Mouse (Mus musculus) heart, postnatal 25 days (tissue): ENCODE measurements around the gene Casz1. TPM values are rescaled to one million over a fixed set of nuclear protein-coding genes. Genes with fewer than 3 reads are reported as not detected.

Experiments
- DNase-seq: peaks from one replicate; pipeline ENCODE4 v3.0.0; 2022; ENCODE audit warnings: low spot score
- intact Hi-C: fragments of 180-260 bp; cut with DNase I; formaldehyde crosslinking; loops from one replicate; pipeline ENCODE4 v1.15.1; 2025
- total RNA-seq, 2 experiments: library from RNA; stranded (reverse); gene quantifications; 2 replicates each; pipeline ENCODE4 v1.2.3; 2021

Gene Casz1
- total RNA-seq, 2 experiments from 2014 or later = 42.1 to 44.7 TPM

DNA sequence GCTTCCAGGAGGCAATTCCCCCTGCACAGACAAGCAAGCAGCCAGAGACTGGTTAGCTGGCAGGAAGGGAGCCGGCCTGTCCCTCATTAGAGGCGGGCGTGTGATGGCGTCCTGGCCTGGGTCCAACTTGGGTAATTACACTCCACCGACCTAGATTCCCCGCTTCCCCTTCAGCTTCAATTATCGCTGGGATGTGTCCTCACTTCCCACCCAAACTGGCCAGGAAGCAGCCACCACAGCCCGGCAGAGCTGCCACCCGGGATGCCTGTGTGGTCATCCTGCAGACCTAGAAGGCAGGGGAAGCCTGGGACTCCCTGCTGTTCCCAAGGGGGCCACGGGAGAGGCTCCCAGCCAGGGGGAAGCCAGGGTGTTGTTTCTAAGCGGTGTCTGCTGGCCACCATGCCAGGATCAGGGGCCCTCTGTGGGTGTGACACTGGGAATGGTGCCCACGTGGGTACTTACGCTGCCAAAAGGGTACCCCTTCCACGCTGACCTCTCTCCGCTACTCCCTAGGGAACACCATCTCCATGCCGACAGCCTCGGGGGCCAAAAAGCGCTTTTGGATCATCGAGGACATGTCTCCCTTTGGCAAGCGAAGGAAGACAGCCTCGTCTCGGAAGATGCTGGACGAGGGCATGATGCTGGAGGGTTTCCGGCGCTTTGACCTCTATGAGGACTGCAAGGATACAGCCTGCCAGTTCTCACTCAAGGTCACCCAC is 146.9 kb downstream of the Casz1 start:
- intact Hi-C loops = loop anchor here (5.0 kb wide), 1 partner anchor 49 kb away; no protein-coding TSS in a partner anchor

DNA sequence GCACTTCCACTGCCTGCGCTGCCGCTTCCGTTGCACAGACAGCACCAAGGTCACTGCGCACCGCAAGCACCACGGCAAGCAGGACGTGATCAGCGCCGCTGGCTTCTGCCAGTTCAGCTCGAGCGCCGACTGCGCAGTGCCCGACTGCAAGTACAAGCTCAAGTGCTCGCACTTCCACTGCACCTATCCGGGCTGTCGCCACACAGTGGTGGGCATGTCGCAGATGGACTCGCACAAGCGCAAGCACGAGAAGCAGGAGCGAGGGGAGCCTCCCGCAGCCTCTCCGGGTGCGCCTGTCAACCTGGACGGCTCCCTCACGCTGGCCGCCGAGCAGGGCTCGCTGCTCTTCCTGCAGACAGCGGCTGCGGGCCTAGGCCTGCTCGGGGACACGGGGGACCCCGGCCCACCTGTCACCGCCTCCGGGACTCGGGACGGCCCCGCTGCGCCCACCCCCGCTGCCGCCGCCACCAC is 147.6 kb downstream of the Casz1 start:
- DNase-seq = no peak
- intact Hi-C loops = loop anchor here (5.0 kb wide), 1 partner anchor 50 kb away; no protein-coding TSS in a partner anchor

More for the DNA sequence above, 146.9 kb downstream of the Casz1 start:
- DNase-seq = peak; percentile 45

DNA sequence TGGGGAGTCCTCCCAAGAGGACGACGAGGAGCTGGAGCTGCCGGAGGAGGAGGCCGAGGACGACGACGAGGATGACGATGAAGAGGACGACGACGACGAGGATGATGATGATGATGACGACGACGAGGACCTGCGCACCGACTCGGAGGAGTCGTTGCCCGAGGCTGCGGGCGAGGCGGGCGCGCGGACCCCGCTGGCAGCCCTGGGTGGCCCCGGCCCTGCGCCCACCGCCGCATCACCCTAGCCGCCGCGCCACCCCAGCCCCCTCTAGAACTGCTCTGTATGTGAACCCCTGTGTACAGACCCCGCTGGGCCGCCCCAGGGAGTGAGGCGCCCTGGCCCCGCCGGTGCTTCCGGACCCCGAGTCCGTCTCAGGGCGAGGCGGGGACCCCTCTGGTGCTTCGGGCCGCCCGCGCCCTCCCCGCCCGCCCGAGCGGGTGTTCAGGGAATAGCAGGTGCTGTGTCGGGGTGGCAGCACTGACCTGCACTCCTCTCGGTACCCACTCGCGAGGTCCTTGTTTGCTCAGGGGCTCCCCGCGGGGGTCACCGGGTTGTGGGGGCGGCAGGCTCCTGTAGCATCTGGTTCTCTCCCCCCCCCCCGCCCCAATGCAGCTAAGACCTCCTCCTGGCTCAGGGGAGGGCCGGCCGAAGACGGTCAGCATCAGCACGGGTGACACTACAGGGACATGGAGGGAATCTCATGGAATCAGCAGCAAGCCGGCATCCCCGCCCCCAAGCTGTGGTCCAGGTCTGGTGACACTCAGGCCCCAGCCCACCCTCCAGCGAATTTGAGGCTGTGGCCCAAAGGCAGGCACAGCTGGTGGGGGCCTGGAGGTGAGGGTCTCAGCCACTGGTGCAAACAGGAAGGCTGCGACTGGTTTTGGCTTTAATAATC is 148.3 kb downstream of the Casz1 start:
- no peak for DNase-seq
- intact Hi-C loops = loop anchor here (5.0 kb wide), 1 partner anchor 50 kb away; no protein-coding TSS in a partner anchor

DNA sequence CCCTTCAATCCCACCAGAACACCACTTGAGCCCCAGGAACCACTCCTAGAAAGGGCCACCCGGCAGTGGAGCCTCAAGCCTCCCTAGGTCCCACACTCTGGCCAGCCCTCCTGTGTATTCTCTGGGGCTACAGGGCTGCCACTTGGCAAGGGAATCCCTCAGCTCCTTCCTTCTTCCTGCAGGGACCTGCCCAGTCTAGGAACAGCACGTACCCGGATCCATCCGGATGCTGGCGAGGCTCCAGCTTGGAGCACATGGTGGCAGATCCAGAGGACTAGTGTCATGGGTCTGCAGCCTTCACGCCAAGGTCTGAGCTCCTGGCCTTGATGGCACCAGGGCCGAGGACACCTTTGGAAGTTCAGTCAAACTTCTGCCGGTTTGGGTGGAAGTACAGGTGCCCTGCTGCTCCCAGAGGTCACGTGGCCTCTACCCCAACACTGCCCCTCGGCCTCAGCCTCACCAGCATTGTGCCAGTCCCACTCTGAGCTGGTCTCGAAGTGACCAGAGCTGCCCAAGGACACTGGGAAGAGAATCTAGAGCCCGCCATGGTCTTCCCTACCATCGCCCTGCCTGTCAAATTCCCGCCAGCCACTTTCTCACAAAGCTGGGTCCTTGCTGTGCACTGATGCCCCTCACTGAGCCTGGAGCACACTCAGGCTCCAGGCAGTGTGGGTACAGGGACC is 151.0 kb downstream of the Casz1 start:
- intact Hi-C loops = loop anchor here (5.0 kb wide), 1 partner anchor 92 kb away; no protein-coding TSS in a partner anchor
- peak; percentile 72 for DNase-seq

DNA sequence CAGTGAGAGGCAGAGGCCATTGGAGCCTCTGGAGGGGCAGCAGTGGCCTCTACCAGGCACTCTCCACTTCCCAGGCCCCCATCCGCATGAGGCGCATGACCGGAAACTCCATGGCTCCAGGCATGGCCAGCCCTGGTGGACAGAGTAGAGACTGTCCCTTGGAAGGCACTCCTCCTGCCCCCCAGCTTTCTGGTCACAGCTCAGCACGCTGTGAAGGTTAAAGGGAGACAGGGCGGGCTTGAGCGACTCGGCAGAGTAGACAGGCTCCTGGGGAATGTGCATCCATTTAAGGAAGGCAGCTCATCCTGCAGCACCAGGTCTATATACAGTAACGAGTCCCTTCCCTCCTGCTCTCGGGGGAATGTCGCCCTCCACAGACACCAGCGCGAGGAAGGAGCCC is 155.8 kb downstream of the Casz1 start:
- DNase-seq = no peak
- intact Hi-C loops = loop anchor here (5.0 kb wide), 2 partner anchors 148 to 218 kb away; no protein-coding TSS in a partner anchor

DNA sequence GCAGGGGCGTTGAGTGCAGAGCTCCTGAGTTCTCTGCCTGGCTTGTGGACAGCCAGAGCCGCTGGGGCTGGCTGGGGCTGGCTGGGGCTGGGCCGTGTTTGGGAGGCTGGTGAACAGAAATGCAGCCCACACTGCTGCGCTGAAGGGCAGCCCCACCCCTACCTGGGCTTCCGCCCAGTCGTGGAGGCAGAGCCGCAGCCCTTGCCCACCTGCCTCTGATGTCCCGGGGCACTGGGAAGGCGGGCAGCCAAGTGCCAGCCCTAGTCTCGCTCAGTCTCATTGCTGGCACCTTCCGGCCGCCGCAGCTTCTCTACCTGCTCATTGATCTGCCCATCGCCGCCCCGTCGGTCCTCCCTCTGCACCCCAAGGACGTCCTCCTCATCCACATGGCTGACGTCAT is 156.9 kb downstream of the Casz1 start:
- no peak for DNase-seq
- intact Hi-C loops = loop anchor here (5.0 kb wide), 2 partner anchors 149 to 219 kb away; no protein-coding TSS in a partner anchor

DNA sequence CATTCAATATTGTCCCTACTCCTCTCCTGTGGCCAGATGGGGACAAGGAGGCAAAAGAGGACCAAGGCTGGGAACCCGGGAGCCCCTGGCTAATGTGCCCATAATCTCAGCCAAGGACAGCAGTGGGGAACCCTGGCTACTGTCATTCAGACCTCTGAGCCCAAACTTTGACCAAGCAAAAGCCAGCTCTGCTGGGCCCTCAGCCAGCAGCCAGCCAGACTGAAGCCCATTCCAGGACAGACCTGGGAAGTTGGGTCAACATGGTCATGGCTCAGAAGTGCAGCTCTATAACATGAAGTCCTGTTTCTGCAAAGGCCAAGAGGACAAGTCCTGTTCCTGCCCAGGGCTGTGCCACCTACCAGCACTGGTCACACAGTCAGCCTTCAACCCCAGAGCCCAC is 157.9 kb downstream of the Casz1 start:
- intact Hi-C loops = loop anchor here (5.0 kb wide), 2 partner anchors 150 to 220 kb away; no protein-coding TSS in a partner anchor
- DNase-seq = no peak

DNA sequence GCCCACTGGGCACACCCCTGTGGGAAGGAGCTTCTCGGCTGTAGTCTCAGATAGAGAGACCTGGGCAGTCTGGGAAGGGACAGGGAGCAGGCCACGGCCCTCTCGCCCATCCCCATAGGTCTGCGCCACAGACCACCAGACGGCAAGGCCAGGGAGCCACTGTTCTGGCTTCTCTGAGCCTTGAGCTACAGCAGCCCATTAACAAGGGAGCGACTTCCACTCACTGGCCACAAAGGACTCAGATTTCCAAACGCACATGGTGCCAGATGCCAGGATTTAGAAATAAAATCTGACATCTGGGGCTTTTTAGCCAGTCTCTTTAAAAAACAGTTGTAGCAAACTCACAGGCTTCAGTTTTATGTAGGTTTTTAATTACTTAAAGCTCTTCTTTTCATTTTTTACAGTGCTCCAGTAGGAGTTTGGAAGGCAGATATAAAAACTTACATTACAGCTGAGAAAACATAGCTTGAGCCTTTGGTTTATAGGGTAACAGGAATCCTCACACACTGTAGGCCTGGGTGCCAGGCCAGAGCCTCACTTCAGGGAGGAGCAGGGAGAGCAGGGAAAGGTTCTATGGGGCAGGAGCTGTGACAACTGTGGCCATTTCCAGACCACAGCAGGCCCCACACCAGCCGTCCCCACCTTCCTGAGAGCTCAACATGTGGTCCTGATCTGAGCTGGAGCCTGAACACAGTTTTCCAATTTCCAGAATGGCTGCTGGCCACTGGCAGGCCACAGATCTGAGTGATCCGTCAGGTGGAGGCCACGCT is 160.5 kb downstream of the Casz1 start:
- intact Hi-C loops = loop anchor here (5.0 kb wide), 2 partner anchors 152 to 222 kb away; no protein-coding TSS in a partner anchor

DNA sequence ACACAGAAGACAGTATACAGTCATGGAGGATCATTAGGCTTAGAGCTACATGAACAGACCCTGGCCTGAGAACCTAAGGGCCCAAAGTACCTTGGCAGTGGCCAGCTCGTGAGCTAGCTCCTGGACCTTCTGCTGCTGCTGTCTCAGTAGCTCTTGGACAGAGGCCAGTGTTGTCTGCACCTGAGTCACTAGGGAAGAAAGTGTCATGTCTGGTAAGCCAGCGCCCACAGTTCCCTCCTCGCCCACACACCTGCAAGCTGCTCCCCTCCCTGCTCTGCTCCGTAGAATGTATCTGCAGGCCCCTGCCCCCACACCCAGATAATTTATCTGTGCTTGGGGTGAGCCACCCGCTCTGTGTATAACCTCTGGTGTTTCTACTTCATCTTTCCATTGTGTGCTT is 161.9 kb downstream of the Casz1 start:
- intact Hi-C loops = no loop called here
- no peak for DNase-seq

More for the DNA sequence above, 160.5 kb downstream of the Casz1 start:
- DNase-seq = no peak

DNA sequence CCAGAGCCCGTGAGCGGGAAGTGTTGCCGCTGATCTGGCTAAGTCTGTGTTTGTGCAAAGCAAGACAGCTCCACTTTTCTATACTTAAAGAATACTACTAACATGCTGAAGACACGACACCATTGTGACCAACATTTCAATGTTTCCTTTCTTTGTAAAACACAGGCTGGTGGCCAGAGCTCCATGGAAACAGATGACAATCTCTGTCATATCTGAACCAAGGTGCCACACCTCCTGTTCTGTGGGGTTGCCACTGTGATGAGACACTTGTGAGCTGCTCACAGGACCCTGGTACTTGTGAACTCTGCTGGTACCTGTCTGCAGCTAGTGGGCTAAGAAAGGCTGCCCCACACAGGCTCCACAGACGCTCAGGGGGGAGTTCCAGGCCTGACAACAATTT is 164.6 kb downstream of the Casz1 start:
- no peak for DNase-seq
- intact Hi-C loops = no loop called here

DNA sequence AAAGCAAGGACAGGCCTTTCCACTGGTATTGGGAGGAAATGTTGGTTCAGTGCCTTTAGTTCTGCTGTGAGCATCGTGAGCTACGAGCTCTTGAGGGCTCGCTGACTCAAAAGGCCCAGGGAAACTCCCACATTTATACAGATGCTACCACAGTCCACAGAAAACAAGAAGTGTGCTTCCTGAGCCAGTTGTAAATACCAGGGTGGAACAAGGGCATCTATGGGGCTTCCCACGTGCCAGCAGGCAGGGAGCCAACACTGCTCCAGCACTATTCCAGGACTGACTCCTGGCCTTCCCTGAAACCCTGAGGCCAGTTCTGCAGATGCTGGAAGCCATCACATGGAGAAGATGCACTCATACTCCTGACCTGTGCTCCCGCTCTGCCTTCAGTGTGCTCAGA is 165.4 kb downstream of the Casz1 start:
- DNase-seq = no peak

DNA sequence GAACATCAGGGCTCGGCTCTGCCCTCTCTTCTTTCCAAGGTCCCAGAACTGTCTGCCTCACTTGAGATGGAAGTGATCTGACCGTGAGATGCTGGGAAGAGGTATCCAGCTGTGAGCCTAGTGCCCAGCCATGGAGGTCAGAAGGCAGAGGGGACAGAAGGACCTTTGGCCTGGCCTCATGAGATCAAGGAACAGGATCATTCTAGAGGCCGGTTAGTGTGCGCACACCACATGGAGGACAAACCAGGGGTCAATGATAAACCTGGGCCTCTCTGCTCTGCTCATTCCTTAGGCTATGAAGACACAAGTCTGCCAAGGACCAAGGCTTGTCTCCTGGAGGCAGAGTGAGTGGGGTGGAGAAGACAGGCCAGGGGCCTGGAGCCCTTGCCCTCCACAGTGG is 166.5 kb downstream of the Casz1 start:
- intact Hi-C loops = no loop called here
- DNase-seq = no peak

More for the DNA sequence above, 165.4 kb downstream of the Casz1 start:
- intact Hi-C loops = no loop called here

DNA sequence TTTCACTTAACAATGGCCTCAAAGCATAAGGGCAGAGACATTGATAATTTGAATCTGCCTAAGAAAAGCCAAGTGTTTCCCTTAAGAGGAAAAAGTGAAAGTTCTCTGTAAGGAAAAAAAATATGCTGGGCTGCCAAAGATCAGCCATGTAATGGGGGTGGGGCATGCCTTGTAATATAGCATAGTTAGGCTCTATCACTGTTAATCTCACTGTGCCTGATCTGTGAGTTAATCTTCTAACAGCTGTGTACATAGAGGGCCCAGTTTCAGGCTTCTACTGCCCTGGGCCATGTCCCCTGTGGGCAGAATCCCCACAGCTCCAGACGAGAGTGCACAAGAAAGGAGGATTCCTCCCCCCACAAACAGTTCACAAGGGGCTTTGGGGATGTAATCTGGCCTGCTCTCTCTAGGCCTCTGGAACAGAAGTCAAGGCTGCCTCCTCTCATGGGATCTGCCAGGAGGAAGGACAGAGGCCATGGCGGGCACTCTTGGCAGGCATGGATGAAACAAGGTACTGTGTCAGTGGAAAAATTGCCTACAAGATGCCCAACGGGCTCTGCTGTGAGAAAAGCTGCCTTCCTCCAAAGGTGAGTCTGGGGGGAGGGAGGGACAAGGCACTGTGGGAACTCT is 167.5 kb downstream of the Casz1 start:
- DNase-seq = no peak

DNA sequence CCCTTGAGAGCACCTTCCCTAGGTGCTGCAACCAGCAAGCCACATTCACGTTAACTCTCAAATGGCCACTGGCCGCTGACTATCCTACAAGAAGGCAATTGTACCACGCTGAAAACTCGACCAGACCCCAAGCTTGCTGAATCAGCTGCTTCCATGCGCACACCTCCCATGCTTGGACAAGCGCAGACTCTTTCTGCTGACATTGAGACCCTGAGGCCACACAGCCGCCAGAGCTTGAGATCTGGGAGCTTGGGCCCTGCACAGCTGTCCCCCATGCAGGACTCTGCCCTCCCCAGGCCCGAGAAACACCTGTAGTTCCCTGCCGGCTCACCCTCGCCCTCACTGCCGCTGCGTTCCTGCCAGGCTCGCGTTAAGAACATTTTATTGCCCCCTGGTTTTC is 168.5 kb downstream of the Casz1 start:
- intact Hi-C loops = no loop called here
- no peak for DNase-seq

More for the DNA sequence above, 167.5 kb downstream of the Casz1 start:
- intact Hi-C loops = no loop called here

DNA sequence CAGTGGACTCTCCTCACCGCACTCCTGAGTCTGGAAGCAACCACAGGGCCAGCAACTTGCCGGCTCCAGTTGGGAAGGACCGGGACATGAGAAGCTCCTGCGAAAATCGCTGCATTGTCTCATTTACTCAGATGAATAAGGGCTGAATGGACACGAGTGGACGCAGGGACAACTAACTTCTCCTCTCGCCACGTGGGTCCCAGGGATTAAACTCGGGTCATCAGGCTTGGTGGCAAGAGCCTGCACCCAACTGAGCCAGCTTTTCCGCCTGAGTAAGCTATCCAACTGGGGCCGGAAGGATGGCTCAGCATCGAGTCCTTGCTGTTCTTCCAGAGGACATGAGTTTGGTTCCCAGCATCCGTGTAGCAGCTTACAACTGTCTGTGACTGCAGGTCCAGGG is 169.2 kb downstream of the Casz1 start:
- no peak for DNase-seq
- intact Hi-C loops = no loop called here

DNA sequence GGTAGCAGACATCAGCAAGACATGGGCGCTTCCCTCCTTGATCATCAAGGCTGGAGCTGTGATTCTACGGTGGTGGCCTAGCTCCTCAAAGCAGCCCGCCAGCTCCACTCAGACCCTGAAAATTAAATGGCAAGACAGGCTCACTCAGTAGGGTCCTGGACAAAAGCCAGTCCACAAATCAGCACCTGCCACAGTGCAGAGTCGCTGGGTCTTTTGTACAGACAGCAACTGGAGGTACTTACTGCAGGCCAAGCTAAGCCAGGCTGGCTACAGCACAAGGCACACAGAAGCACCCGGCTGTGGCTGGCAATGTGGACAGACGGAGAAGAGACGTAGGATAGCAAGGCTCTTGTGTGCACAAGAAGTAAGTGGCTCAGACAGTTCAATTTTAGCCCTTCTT is 170.6 kb downstream of the Casz1 start:
- intact Hi-C loops = no loop called here
- DNase-seq = no peak

DNA sequence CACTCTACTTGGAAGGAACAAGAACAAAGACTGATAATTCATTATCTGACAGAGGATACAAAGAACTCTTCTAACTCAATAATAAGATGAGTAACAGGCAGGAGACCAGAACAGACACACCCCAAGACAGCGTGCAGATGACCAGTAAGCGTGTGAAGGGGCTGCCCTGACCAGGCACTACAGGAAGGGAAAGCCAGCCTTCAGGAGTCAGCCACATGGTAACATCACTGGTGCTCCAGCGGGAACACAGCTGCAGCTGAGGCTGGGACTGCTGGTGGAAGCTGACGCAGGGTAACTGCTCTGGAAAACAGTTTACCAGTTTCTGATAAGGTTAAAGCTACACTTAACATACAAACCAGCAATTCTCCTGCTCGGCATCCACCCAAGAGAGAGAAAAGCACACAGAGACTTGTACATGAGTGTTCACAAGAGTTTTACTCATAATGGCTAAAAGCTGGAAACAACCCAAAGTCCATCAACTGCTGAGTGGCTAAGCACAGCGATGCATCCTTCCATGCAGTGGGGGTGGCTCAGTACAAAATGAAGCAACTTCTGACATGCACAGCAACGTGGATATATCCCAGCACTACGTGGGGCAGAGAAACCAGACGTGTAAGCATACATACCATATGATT is 174.1 kb downstream of the Casz1 start:
- intact Hi-C loops = no loop called here
- DNase-seq = no peak

DNA sequence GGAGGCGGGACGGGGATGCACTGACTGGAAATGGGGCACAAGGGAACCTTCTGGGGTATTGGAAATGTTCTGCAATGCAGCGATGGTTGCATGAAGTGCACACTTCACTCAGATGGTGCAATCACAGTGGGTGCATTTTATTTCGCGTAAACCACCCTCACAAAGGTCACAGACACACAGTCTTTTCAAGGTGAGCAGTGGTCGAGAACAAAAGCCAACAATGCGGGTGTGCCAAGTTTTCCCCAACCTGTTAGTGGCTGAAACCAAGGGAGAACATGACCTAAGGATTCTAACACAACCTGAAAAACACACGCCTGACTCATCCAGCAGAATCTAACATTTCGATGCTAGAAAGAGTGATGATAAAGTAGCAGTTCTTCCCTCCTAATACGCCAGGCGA is 174.7 kb downstream of the Casz1 start:
- intact Hi-C loops = no loop called here

More for the DNA sequence above, 174.7 kb downstream of the Casz1 start:
- DNase-seq = no peak
